Mouse (Mus musculus) forebrain, embryonic 16.5 days (tissue): Measurements from ENCODE around the gene Ap3d1. TPM values are rescaled to one million over a fixed set of nuclear protein-coding genes. Genes with fewer than 3 reads are reported as not detected.

Experiments
- ATAC-seq: fragments of 200-750 bp; cut with Nextera tagmentation; 2 replicates; pipeline ENCODE4 v1.8.0; 2017; ENCODE audit warnings: mild to moderate bottlenecking, moderate library complexity
- H3K27ac ChIP-seq: fragments of 300-500 bp; sonication (generic); 2 replicates; pipeline ENCODE4 v1.5.1; 2014; ENCODE audit warnings: low read length, control low read depth
- H3K27me3 ChIP-seq: fragments of 300-500 bp; sonication (generic); replicated peaks from 2 replicates; pipeline ENCODE4 v1.6.1; 2014; ENCODE audit warnings: low read length; ENCODE audit not compliant: control insufficient read depth, insufficient read depth
- H3K36me3 ChIP-seq: fragments of 300-500 bp; sonication (generic); 2 replicates; pipeline ENCODE4 v1.6.1; 2014; ENCODE audit not compliant: control insufficient read depth, insufficient read depth
- H3K4me1 ChIP-seq: fragments of 300-500 bp; sonication (generic); replicated peaks from 2 replicates; pipeline ENCODE4 v1.6.1; 2014; ENCODE audit warnings: low read length; ENCODE audit not compliant: control insufficient read depth, insufficient read depth
- H3K4me2 ChIP-seq: fragments of 300-500 bp; sonication (generic); 2 replicates; pipeline ENCODE4 v1.6.1; 2014; ENCODE audit warnings: mild to moderate bottlenecking, low read length, control low read depth
- H3K4me3 ChIP-seq: fragments of 300-500 bp; sonication (generic); replicated peaks from 2 replicates; pipeline ENCODE4 v1.5.1; 2014; ENCODE audit warnings: mild to moderate bottlenecking, low read length, control low read depth
- H3K9ac ChIP-seq: fragments of 300-500 bp; sonication (generic); replicated peaks from 2 replicates; pipeline ENCODE4 v1.6.1; 2014; ENCODE audit warnings: low read depth, low read length, control low read depth
- H3K9me3 ChIP-seq: fragments of 300-500 bp; sonication (generic); 2 replicates; pipeline ENCODE4 v1.6.1; 2016; ENCODE audit warnings: low read length; ENCODE audit not compliant: control insufficient read depth
- WGBS: fragments of 180-500 bp; shearing (Covaris S2); extraction: QIAGEN DNeasy Blood & Tissue Kit; methylation state at CpG from one replicate; pipeline ENCODE4 v1.1.7; 2014; 5-methylcytosine and 5-hydroxymethylcytosine counted together
- polyA plus RNA-seq: library from polyadenylated mRNA; unstranded; fragments of >200 nt; fragmentation: Nextera tagmentation; extraction: Ambion mirVana; gene quantifications from 2 replicates; pipeline ENCODE4 v1.2.1, GENCODE M21; 2015

Gene Ap3d1
- polyA plus RNA-seq, 1 experiment from 2014 or later = 102 TPM

DNA sequence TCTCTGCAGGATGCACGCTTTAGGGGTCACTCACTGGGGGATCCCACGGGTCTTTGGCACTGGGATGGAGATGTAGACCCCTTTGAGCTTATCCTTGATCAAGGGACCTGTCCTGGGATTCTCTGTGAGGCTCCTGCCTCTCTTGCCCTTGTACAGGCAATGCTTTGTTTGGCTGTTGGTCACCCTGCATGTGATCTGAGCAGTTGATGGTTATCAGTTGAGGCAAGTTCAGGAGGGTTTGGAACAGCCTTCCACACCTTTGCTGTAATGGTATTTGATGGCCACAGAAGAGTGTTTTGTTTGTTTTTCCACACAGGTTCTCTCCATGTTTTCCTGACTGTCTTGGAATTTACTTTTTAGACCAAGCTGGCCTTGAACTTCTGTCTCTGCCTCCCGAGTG, 19.8 kb upstream of the Ap3d1 start:
- Histone ChIP-seq H3K27ac (no peak overlapping the region), H3K9me3 (no peaks in the 10 kb centered on the region), H3K4me2 (no peak overlapping the region), H3K9ac (no peak overlapping the region), H3K36me3 (peaks cover 9% of the 10 kb centered on the region; the same call in 1 of the 2 replicates), H3K27me3 (no peaks in the 10 kb centered on the region), H3K4me1 (peaks cover 27% of the 10 kb centered on the region), H3K4me3 (no peak overlapping the region)
- no peak for ATAC-seq
- WGBS = 69% methylated on average over 3 of the region's 3 CpGs

DNA sequence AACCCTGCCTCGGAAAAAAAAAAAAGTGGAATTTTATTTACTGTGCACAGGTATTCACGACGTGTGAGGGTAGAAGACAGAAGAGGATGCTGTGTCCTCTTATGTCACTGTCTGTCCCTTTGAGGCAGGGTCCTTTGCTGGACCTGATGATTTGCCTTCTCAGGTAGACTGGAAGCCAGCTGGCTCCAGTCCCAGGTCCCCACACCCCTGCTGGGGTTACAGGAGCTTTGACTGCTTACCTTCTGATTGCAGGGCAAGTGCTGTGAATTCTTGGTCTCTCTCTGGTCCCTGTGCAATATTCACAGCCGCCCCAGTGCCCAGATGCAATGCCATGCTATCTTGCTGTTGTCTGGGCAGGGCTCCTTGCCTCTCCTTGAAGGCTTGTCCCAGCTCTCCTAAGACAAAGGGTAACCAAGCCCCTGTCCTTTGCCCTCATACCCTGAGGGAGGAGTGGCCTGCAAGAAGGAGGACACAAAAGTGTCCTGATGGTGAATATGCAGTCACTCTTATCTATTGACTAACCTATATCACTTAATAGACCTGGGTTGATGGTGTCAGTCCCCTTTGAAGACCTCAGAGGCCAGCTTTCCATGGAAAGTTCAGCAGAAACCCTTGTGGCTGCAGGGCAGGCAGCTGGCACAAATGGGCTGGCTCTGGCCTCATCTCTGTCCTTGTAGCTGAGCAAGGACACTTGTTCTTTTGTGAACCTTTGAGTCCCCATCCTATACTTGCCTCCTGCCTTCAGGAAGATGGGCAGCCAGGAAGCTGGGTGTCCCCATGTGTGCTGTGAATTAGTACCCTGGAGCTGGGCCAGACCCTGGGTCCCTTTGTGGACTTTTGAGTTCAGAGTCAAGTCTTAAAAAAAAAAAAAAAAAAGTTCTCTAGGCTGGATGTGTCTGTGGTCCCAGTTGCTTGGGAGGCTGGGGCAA, 18.8 kb upstream of the Ap3d1 start:
- Histone ChIP-seq H3K9ac (no peak overlapping the region), H3K9me3 (no peaks in the 10 kb centered on the region), H3K4me2 (no peak overlapping the region), H3K4me3 (no peak overlapping the region), H3K4me1 (peaks cover 37% of the 10 kb centered on the region), H3K27me3 (no peaks in the 10 kb centered on the region), H3K36me3 (no peaks in the 10 kb centered on the region), H3K27ac (no peak overlapping the region)
- no peak for ATAC-seq
- WGBS = 89% methylated on average over 4 of the region's 4 CpGs

DNA sequence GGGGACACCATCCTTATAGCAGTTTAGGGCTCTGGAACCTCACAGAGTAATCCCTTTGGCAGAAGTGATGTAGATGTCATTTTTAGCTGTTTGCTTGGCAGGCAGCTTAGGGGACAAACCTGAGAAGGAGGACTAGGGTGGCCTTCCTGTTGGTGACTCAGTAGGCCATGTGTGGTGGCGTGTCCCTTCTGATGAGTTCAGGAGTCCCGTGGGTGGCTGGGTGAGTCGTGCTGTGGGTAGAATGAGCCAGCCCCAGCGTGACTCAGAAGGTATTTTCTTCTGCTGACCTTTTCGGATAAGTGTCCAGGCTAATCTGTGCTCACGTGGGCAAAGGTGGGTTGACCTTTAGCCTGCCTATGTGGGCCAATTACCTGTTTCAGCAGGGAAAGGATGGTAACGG, 16.6 kb upstream of the Ap3d1 start:
- Histone ChIP-seq H3K4me2 (no peak overlapping the region), H3K36me3 (no peaks in the 10 kb centered on the region), H3K9ac (no peak overlapping the region), H3K4me3 (no peak overlapping the region), H3K9me3 (no peaks in the 10 kb centered on the region), H3K4me1 (peaks cover 42% of the 10 kb centered on the region), H3K27ac (no peak overlapping the region), H3K27me3 (no peaks in the 10 kb centered on the region)
- WGBS = 87% methylated on average over 7 of the region's 7 CpGs
- ATAC-seq = no peak

DNA sequence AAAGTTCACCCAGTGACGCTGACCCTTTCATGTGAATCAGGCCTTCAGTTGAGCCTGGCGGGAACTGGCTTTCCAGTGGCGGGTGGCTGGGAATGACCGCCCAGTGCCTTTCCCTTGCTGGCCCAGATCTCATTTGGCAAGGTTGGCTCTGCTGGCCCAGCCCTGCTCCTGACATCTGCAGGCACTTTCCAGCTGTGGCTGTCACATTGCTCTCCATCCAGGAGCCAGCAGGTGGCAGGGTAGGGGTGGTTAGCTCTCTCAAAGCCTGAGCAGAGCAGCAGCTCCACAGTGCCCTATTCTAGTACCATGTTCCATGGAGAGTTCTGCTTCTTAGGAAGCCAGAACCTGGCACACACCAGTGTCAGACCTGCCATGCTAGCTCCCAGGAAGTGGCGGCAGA, 15.7 kb upstream of the Ap3d1 start:
- Histone ChIP-seq H3K9me3 (no peaks in the 10 kb centered on the region), H3K4me2 (no peak overlapping the region), H3K9ac (no peak overlapping the region), H3K36me3 (no peaks in the 10 kb centered on the region), H3K27ac (no peak overlapping the region), H3K4me3 (no peak overlapping the region), H3K4me1 (peaks cover 42% of the 10 kb centered on the region), H3K27me3 (no peaks in the 10 kb centered on the region)
- WGBS = 37% methylated on average over 5 of the region's 5 CpGs
- ATAC-seq = no peak; the same call in 1 of the 2 replicates

DNA sequence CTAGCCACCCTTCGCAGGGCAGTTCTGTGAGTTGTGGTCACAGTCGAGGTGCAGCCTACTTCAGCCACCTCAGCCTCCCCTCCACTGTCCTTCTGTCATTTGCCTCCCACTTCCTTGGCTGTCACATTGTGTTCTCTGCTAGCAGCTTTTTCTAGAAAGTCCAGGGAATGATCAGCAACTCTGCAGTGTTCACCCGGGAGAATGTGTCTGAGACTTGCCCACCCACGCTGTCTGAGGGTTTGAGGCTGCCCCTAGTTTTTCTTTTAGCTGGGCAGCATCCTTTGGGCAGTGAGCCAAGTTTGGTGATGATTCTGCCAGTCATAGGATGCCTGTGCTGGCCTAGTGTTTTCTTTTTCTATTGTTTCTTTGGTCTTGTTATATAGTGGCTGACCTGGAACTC, 14.9 kb upstream of the Ap3d1 start:
- WGBS = 66% methylated on average over 4 of the region's 4 CpGs

GRCm38 (mm10) chr10:80756509-80756908, 14.4 kb upstream of the Ap3d1 start:
- Histone ChIP-seq H3K27ac (no peak overlapping the region), H3K9ac (peak overlapping the region; percentile 95), H3K4me3 (peak overlapping the region; percentile 95), H3K36me3 (no peaks in the 10 kb centered on the region), H3K27me3 (no peaks in the 10 kb centered on the region), H3K9me3 (no peaks in the 10 kb centered on the region), H3K4me1 (peaks cover 51% of the 10 kb centered on the region), H3K4me2 (peak overlapping the region; percentile 97)
- no peak for ATAC-seq
- 56% methylated on average over 2 of the region's 2 CpGs for WGBS

More for the DNA sequence above, 14.9 kb upstream of the Ap3d1 start:
- no peaks in the 10 kb centered on the region for H3K9me3 ChIP-seq
- no peak overlapping the region for H3K27ac ChIP-seq
- H3K27me3 ChIP-seq = no peaks in the 10 kb centered on the region
- H3K4me1 ChIP-seq = peaks cover 48% of the 10 kb centered on the region
- no peaks in the 10 kb centered on the region for H3K36me3 ChIP-seq
- ATAC-seq = no peak
- no peak overlapping the region for H3K9ac ChIP-seq
- peak overlapping the region; percentile 97 for H3K4me2 ChIP-seq
- H3K4me3 ChIP-seq = peak overlapping the region; percentile 0; the same call in 1 of the 2 replicates

DNA sequence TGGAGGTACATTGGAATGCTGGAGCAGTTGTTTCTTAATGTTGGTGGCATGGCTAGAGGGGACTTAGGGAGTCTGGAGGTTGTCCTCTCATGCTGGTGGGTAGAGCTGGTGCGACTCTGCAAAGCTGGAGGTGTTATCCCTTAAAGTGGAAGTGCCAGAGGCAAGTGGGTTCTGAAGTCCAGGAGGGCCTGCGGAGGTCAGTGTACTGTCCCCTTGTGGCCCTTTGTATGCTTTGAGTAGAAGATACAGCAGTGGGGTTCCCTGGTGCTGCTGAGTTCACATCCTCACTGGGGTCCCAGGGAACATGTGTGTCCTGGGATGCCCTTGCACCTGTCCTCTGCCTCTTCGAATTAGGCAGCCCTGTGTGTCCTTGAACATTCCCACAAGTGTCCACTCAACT, 14.0 kb upstream of the Ap3d1 start:
- Histone ChIP-seq H3K4me1 (peaks cover 51% of the 10 kb centered on the region), H3K9me3 (no peaks in the 10 kb centered on the region), H3K27me3 (no peaks in the 10 kb centered on the region), H3K4me2 (peak overlapping the region; percentile 97), H3K9ac (peak overlapping the region; percentile 95), H3K27ac (no peak overlapping the region), H3K4me3 (peak overlapping the region; percentile 95), H3K36me3 (no peaks in the 10 kb centered on the region)
- ATAC-seq = no peak
- WGBS = 24% methylated on average over 3 of the region's 3 CpGs

- Histone ChIP-seq H3K9ac (peak overlapping the region; percentile 95), H3K36me3 (no peaks in the 10 kb centered on the region), H3K9me3 (no peaks in the 10 kb centered on the region), H3K4me2 (peak overlapping the region; percentile 97), H3K27ac (peak overlapping the region; percentile 84), H3K4me1 (peaks cover 46% of the 10 kb centered on the region), H3K27me3 (no peaks in the 10 kb centered on the region), H3K4me3 (peak overlapping the region; percentile 95)
- peak; percentile 41; the same call in 1 of the 2 replicates for ATAC-seq
- whole genome bisulfite sequencing = under 1% methylated on average over 65 of the region's 75 CpGs
Measured at GRCm38 (mm10) chr10:80755291-80756015, 13.4 kb upstream of the Ap3d1 start.

GRCm38 (mm10) chr10:80754594-80755290, 12.7 kb upstream of the Ap3d1 start, which contains the start of gene Dot1l:
Dot1l (plus strand) TSS chr10:80755206.
- ATAC-seq = peak; percentile 93
- H3K36me3 ChIP-seq = no peaks in the 10 kb centered on the region
- peak within 1 kb of the TSS; percentile 95 for H3K4me3 ChIP-seq
- H3K4me2 ChIP-seq = peak within 1 kb of the TSS; percentile 97
- no peaks in the 10 kb centered on the region for H3K27me3 ChIP-seq
- no peaks in the 10 kb centered on the region for H3K9me3 ChIP-seq
- peaks cover 46% of the 10 kb centered on the region for H3K4me1 ChIP-seq
- WGBS = under 1% methylated on average over 53 of the region's 57 CpGs
- H3K9ac ChIP-seq = peak within 1 kb of the TSS; percentile 95
- H3K27ac ChIP-seq = peak within 1 kb of the TSS; percentile 84
